Mouse (Mus musculus) B cell, adult 62 days (primary cell): ENCODE measurements around the gene Elf3. TPM values are rescaled to one million over a fixed set of nuclear protein-coding genes. Genes with fewer than 3 reads are reported as not detected.

Experiments
- total RNA-seq: library from RNA; stranded (reverse); gene quantifications from 4 replicates; pipeline ENCODE4 v1.2.4, GENCODE M21; 2023

Elf3 gene
- not detected in 4 replicates for total RNA-seq

DNA sequence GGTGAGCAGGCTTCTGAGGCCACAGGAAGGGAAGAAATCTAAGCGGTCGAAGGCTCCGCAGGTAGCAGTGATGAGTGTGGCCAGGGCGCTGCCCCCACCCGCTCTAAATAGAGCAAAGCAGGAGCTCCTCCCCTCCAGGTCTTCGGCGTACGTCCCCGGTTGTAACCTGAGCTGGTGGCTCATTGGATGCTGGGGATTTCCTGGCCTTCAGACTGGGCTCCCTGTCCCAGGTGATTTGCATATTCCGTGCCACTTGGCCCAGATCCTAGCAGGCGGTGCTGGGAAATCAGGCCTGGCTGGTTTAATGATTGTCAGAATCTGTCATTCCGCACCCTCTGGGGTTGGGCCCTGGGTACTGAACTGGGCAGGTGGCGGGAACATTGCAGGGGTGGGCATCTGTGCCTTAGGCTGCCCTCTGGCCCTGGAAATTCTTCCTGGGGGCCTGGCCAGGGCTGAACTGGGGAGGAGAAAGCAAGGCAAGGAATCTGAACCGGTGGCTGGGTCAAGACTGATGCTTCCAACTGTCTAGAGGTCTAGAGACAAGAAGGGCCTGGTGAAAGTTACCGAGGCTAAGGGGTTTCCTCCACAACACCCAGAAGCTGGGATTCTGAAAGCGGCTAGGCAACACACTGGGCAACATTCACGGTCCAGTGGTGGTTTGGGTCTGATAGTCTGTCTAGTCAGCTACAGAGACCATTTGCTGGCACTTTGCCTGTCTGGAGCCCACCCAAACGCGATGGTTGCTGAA, at the start of gene Elf3:
TSS of gene Elf3 (minus strand) at position 189 of the 748 bp plus-strand sequence.

GRCm38 (mm10) chr1:135283826-135284291, 25.5 kb upstream of the Elf3 start, which contains the start of gene Rnpep:
TSS of gene Rnpep (minus strand) at chr1:135284084.

Other genes with a start within 250 kb of the Elf3 start
- gene Lgr6, start 153.3 kb downstream of the Elf3 start, total RNA-seq: 0.12 to 0.21 TPM (median 0.17 TPM) in 3 of 4 replicates, not detected in the other
- gene Ptpn7, start 125.9 kb downstream of the Elf3 start, total RNA-seq: 35.6 to 43.0 TPM (median 42.2 TPM) in 4 replicates
- 98.5 to 112 TPM (median 106 TPM) in 4 replicates for gene Arl8a, start 111.7 kb downstream of the Elf3 start, total RNA-seq
- gene Gpr37l1, start 90.9 kb downstream of the Elf3 start, total RNA-seq: not detected in 4 replicates
- gene Rnpep, start 25.5 kb upstream of the Elf3 start, total RNA-seq: 22.7 to 30.2 TPM (median 26.4 TPM) in 4 replicates
- 49.1 to 56.4 TPM (median 54.2 TPM) in 4 replicates for gene Timm17a, start 55.2 kb upstream of the Elf3 start, total RNA-seq
- not detected in 4 replicates for gene Lmod1, start 66.2 kb upstream of the Elf3 start, total RNA-seq
- 1.2 to 3.5 TPM (median 2.0 TPM) in 4 replicates for gene Shisa4, start 116.7 kb upstream of the Elf3 start, total RNA-seq
- 76.1 to 87.8 TPM (median 84.3 TPM) in 4 replicates for gene Ipo9, start 171.9 kb upstream of the Elf3 start, total RNA-seq